Mouse (Mus musculus): Measurements from ENCODE around the gene Pcyt2.
A peak's percentile ranks its signal among the peaks of the same experiment; 100 is the strongest.

The Pcyt2 gene

DNA sequence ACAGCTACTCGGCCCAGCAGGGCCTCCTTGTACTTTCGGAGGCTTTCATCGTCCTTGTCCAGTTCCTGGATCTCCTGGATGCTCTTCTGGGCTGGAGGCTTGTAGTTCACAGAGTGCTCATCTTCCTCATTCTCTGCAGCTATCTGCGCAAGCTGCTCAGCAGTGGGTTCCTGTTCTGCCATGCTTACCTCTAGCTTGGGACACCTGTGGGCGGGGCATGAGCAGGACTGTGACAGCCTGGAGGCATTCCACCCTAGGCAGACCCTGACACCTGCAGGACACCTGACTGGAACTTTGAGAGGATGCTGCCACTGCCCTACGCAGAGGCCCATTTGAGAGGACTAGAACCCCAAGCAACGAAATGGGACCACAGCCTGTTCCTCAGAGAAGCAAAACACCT, 37.5 kb downstream of the Pcyt2 start:
- no peak for DNase-seq

DNA sequence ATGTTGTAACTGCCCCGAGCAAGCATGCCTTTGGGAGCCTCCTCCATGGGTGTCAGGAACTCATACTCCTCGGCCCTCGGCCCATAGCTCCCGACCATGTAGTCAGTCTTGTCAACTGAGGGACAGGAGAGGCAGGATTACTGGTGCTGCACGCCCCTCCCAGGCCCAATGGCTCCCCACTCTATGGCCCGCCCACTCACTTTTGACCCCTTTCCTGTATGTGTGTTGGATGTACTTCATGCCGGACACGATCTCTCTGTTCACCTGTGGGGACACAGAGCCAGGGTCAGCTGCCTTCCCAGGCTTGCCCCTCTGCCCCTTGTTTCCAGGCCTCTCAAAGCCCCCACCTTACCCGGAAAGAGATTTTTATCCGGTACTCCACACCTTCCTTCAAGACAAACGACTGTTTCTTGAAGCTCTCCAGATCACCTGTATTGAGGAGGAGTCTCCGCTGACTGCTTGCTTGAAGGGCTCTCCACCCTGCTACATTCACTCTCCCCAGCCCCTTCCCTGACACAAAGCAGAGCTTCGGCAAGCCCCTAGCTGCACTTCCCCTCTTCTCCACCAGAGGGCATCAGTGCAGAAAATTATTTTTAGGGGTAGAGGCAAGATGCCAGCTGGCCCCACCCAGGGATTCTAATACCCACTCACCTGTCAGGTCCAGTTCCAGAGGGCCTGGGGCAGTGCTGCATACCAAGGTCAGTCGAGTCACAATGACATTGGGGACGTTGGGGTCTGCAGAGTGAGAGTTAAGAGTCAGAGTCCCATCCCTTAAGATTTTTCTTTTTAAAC, 38.2 kb downstream of the Pcyt2 start:
- DNase-seq = peak; percentile 83

DNA sequence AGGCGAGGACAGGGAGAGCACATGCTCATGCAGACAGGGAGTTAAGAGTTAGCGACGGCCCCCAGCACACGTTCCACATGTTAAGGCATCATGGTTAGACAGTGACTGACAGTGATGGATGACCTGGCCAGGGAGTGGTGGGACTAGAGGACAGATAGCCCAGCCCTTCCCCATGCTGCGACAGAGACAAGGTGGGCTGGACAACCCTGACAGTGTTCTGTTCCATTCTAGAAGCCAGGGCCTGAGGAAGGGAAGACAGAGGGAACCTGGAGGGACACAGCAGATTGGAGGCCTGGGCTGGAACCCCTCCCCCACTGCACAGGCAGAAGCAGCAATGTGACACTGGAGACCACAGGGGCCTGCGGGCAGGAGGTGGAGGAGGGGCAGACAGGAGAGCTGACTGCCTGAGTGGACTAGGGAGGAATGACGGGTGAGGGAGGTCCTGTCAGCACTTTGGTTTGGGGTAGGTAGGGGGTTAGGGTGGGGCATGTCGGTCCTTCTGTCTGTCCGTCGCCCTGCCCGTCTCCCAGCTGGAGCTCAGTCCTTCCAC, 39.0 kb downstream of the Pcyt2 start:
- no peak for DNase-seq

DNA sequence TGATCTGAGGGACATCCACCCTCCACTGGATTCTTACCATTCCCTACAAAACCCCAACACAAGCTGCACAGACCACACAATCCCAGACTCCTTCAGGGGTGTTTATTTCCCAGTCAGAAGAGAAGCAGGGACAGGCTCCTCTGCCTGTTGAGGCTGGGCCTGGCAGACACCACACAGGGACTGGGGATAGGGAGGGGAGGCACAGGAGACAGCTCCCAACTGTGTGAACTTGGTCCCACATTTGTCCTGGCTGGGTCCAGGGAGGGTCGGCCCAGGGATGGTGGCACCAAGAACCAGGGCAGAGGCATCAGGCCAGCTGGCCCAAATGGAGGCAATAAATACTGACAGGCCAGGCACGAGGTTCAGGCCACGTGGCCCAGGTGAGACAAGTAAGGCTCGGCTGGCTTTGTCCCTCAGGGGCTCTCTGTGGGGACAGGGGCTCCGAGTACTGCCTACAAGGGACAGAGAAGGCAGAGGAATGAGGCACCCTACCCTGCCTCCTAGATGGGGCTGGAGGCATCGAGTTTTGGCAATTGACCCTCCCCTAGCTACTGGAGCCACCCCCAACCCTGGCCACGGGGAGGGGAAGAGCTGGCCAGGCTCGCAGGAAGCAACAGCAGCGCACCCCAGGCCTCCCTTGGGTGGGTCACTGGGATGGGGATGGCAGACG, 39.6 kb downstream of the Pcyt2 start:
- DNase-seq = no peak

DNA sequence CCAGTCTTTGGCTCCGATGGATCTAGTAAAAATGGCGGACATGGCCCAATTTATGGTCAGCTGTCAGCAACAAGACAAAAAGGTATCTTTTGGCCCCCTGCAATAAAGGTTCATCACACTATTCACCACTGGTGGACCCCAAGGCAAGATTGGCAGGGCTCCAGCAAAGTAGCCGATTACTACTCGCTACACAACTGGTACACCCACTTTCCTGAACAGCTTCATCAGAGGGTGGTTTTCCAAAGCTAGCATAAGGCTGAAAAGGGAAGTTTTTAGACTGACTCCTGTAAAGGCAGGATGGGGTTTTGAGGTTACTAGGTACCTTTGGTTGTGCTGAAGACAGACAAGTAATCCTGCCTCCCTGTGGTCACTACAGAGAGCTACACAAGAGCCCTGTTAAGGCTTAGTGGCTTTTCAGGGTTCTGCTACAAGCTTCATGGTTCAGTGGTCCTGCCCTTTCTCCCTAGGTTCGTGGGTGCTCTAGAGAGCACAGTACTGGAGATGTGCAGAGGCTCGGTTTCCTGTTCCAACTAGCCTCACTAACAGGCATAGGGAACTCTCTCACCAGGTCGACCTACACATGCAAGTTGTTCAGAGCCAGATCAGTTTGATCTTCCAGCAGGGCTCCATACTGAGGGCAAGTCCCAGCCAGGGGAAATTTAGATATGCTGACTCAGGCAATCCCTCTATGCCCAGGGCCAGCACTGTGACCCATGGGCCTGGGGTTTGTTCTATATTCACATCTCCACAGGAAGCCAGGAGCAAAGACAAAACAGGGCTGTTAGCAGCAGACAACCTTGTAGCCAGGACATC, 40.3 kb downstream of the Pcyt2 start:
- peak; percentile 42 for DNase-seq

DNA sequence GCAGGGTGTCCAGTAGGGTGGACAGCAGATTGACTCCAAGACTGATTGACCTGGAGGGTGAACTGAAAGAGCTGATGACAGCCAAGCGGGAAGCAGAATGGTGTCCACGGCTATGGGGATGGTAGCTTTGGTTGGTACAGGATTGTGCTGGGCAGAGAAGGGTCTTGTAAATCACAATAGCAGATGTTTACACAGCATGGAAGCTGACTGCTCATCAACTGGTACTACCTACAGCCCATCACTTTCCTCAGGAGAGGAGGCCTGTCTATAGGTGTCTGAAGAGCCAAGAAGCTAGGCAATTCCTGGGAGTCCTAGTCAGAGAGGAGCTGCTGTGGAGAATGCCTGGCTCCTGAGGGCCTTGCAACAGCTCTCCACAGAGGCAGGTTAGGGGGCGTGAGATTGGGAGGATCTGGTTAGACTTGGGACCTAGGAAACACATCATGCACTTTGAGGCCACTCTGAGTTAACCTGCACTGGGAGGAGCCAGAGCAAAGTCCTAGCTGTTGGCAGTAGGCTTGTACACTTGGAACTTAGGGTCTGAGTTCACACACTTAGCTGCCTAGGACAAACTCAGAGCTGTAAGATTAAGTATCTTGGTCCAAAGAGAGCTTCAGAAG, 41.3 kb downstream of the Pcyt2 start:
- no peak for DNase-seq

DNA sequence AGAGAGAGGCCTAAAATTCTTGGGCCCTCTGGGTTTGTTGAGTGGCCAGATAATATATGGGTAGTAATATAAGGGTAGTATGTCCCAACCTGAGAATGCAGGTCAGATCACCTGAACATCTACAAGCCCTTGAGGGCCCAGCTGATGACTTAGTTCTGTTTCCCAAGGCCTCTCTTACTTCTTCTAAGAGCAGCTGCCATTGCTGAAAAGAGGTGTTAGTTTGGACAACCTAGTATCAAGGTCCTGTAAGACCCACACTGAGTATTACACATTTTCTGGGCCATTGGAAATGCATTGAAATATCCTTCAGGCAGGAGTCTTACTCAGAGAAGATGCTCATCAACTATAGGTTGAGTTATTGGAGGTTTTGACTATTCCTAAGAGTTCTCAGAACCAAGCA, 41.8 kb downstream of the Pcyt2 start:
- no peak for DNase-seq

DNA sequence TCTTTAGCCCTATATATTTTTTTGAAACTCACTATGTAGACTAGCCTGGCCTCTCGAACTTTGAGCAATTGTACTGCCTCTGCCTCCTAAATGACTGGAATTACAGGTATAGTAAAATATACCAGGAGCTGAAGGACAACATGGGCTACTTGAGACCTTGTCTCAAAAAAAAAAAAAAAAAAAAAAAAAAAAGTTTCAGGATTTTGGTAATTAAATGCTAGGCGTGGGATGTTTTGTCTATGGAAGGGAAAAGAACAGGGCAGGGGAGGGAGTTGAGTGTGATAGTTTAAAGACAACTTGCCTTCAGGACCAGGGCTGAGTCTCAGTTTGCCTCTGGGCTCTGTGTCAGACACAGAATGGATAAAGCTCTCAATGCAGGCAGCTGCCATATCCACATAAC, 42.7 kb downstream of the Pcyt2 start:
- DNase-seq = no peak

DNA sequence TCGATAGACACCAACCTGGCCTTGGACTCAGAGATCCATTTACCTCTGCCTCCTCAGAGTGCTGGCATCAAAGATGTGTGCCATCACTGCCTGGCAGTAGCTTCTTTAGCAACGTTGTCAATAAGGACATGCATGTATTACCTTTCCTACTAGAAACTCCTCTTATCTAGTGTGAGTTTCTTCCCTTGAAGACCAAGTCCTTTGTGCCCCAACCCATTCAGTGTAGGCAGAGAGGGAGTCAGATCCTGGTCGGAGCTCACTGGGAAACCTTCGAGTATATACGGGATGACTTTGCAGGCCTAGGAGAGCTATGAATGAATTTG, 43.5 kb downstream of the Pcyt2 start:
- DNase-seq = no peak

DNA sequence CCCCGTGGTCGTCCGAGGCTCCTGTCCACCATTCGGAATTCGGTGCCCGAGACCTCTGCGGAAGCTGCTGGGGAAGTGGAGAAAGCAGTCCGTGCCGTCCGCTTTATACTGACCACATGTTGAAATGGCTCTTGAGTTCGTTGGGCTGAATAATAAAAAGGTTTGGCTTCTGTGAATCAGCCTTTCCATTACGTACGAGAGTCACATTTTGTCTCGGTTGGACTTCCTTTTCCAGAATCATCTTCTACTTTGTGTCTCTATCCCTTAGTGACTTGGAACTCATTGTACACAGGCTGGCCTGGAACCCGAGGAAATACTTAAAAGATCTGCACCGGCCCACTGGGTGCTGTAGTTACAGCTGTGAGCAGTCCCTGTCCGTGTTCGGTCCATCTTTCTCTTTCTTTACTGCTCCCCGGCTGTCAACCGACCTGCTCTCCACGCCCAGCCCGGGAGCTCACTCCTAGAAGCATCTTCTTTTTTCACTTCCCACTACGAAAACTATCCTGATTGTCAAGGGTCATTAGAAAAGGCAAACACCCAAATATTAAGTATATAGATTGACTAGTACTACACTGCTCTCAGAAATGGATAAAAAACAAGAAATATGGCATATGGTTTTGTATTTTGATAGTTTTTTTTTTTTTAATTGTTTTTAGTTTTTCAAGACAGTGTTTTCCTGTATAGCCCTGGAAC, 44.0 kb downstream of the Pcyt2 start:
- no peak for DNase-seq

DNA sequence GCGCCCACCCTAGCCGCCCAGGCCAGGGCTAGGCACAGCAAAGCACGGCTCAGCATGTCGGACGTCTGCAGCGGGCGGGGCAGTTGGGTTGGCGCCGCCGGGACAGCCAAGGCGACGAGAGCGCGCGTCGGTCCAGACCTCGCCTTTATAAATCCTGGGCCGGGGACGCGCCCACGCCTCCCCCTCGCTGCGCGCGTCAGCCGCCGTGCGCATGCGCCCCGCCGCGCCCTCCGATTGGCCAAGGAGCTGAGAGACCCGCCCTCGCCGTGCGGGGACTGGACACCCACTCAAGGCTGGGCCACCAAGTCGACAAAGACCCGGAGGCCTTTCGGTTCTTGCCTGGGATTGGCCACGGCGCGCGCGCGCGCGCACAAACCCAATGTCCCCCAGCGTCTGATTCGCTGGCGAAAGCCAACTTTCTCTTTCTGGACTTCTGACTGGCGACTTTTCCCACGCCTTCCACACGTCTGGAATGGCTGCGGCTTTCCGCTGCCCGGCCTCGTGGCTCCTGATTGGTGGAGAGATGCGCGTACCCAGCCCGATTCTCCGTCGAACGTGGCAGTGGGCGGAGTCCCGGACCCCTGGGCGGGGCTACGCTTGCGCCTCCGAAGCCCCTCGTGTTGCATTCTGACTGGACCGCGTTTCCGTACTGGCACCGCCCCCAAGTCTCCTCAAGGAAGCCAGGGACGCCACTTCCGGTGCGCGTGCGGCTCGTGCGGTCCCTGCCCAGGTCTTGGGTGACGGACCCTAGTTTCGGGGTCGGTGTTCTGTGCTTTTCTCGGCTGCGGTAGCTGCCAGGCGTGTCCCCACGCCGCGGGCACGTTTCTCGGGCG, 44.8 kb downstream of the Pcyt2 start, which contains the start of gene P4hb:
Gene P4hb (minus strand): TSS at position 502 of the 833 bp plus-strand sequence.
- DNase-seq = peak; percentile 98

DNA sequence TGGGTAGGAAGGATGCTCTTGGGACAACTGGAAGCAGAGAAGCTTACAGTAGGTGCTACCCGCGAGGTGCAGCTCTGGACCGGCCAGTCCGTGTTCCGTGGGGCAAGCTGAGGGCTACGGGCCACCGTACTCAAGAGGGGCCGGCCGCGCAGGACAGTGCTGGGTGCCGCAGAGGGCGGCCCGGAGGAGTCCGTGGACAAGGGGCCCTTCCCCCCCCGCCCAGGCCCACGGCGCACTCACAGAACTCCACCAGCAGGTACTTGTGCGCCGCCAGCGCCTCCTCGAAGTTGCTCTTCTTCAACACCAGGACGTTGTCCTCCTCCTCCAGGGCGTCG, 45.4 kb downstream of the Pcyt2 start:
- no peak for DNase-seq

DNA sequence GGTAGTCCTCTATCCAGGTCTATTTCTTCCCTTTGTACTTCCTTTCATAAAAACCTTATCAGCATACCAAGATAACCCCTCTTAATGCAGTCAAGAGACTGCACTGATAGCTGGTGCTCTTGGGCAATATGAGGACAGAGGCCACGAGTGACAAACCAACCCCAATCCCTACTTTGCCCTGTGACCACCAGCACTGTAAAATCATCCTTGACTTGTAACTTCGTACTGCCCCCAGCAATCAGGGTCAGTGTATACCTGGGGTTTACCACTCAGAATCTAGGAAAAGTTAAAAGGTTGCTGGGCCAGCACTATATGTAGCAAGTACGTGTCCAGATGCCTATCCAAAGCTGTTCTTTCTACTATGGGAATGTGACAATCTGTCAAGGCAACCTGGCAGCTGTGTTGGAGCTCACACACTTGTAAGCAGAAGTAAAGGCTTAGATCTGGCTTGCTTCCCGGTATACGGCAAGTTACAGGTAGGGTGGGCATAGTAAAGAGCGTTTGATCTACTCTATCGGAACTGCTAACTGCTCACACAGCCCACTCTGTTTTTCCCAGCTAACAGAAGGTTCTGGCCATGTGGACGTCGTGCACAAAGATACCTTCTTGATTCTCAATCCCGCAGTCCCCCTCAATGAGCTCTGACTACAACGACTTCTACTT, 45.9 kb downstream of the Pcyt2 start:
- no peak for DNase-seq

DNA sequence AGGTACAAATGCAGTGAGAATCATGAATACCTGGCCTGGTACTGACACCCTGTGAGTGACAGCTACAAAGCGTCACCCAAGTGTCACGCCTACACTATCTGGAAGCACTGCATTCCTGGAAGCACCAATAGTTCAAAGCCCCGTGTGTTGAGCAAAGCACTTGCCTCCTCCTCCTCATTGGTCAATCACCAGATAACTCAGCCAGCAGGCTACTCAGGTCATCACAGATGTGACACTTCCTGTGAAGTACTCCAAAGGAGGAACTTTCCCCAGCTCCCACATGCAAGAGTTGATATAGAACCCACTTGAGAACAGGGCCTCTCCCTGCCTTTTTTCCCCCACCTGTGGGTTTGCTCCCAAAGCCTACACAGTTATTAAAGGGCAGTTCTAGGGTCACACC, 46.6 kb downstream of the Pcyt2 start:
- no peak for DNase-seq

DNA sequence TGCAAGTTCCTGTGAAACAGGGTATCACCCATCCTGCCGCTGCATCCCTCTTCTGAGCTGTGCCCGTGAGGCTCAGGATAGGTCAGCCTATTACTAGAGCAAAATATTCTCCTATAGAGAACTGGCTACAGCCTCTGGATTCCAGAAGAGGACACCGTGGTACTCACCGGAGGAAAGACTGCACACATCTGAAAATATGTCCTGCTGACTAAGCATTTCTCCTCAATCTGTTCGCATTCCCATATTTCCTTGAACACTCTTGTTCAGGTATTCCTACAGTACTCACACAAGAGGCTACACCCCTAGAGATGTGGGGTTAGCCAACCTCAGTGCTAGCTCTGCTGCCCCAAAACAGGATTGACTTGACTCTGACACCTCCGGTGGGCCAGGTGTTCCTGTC, 49.4 kb downstream of the Pcyt2 start:
- DNase-seq = no peak

DNA sequence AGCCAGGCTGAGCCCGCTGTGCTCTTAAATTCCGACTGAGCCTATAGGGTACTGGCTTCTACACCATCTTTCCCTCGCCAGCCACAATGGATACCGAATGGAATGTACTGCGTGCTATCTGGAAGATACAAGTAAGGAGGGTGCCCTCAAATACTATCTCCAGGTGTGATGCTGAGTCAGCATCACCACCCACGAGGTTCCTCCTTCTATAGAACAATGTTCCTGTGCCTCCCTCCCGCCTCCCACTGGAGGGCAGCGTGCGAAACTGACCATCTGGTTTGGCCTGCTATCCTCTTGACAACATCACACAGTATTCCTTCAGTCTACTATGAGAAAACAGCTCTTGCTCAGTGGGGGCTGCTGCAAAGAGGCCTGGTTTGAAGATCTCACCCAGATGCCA, 52.6 kb downstream of the Pcyt2 start:
- no peak for DNase-seq

DNA sequence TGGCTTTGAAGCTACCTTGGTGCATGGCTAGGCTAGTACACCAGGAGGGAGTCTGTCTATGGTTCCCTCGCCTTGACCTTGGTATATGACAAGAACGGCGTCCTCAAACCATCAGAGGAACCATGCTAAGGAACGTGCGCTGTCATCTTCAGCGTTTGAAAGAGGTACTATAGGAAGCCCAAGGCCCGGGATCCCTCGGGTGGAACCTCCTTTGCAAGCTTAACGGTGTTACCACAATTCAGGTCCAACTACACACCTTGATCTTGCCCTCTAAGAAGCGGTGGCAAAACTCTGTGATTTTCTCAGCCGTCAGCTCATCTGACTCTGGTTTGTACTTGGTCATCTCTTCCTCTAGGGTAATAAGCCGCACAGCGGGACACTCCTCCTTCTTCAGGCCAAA, 54.8 kb downstream of the Pcyt2 start:
- DNase-seq = no peak

DNA sequence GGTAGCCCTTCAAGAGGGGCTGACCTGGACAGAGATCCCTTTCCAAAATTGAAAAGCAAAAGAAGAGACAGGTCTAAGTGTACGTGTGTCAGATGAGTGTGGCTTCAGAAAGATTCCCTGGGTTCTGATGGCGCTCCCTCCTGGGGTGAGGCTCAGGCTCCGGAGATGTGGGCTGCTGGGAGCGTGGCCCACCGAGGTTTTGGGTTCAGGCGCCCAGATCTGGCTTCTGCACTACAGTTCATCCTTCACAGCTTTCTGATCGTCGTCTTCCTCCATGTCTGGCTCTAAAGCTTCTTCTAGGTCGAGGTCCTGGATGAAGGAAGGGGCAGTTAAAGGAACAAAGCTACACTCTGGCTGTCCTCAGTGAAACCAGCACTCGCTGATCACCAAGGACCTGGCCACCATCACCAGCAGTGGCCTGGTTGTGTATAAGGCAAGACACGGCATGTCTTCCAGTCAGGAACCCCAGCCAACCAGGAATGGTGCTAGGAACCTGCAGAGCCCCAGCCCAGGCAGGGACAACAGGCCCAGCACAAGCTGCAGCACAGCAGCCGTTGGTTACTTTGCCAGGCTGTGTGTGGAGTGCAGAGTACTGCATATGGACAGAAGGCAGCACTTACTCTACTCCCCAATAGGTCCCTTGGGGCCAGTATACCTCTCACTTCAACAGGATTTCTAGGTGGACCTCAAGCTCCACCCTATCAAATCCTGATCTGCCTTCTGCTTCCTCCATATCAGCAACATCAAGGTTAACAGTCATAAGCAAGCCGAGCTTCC, 56.6 kb downstream of the Pcyt2 start:
- no peak for DNase-seq

Data from right cerebral cortex, postnatal 4 days (tissue).